Mouse (Mus musculus) frontal cortex, adult 2 months (tissue): Measurements from ENCODE around the gene Gm9774. TPM values are rescaled to one million over a fixed set of nuclear protein-coding genes. Genes with fewer than 3 reads are reported as not detected.

ENCODE experiments used
- DNase-seq, 2 experiments: peaks; one replicate each; pipeline ENCODE4 v3.0.0; 2022; ENCODE audit warnings: low spot score in 1 of 2; ENCODE audit errors: extremely low spot score in 1 of 2
- polyA plus RNA-seq: library from polyadenylated mRNA; depleted of rRNA; stranded (reverse); fragments of >200 nt; gene quantifications from 2 replicates; pipeline ENCODE4 v1.2.3, GENCODE M21; 2012; rRNA removed

Gm9774 gene
- polyA plus RNA-seq = 6.0 and 7.7 TPM in 2 replicates

- DNase-seq = no peak
These were observed at the start of gene Gm9774 for GRCm38 (mm10) chr3:92429323-92429722. Gm9774 (minus strand) TSS chr3:92429423.

- DNase-seq = no peak
These were observed 40.9 kb upstream of the Gm9774 start for GRCm38 (mm10) chr3:92470111-92470510.

DNA sequence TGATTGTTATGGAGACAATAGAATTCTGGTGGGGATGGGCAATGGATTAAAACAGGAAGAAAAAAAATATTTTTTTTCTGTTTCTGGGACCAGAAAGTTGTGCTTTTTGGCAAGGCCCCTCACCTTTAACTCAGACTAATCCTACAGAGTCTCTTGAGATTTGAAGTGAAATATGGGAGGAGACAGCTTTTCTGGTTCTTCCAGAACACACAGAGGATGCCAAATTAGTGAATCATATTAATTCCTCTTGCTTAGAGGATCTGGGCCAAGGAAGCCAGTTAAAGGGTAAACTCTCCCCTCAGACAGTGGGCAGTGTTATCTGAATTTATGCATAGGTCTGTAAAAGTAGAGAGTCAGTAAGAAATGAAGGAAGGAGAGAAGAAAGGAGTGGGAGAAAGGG lies 38.2 kb upstream of the Gm9774 start:
- DNase-seq = no peak

DNA sequence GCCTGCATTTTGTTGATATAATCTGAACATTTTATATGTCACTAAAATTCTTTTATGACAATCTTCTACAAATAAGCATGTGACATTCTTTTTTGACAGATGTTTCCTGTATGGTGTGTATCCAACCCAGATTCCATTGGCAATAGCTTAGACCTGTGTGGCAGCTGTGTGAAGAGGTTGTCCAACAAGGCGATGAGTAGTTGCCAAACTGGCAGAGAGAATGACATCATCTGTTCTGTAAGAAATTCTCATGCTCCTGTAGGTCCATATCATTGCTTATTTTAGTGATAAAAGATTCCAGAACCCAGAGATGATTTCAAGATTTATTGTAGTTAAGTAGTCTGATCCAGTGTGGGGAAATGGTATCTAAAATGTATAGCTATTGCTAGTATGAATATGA lies 37.4 kb upstream of the Gm9774 start:
- no peak for DNase-seq

GRCm38 (mm10) chr3:92458620-92459019 lies 29.4 kb upstream of the Gm9774 start, which contains the start of gene Sprr3:
Sprr3 (minus strand) TSS chr3:92458720.
- DNase-seq = no peak

DNA sequence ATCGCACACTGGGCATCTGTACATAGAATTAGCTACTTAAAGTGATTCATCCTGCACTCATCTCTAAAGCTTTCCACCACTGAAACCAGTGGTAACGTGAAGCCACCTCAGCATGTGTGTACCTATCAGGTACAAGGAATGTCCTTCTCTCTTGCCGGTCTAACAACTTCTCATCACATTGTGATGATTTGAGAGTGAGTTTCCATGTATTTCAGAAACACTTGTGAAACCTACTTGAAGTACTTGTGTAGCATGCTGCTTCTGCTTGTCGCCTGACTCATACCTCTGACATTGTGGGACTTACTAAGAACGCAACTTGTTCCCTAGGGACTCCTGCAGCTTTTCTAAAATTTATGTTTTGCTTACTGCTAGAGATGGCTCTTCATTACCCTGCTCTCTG lies 25.9 kb upstream of the Gm9774 start:
- DNase-seq = no peak

DNA sequence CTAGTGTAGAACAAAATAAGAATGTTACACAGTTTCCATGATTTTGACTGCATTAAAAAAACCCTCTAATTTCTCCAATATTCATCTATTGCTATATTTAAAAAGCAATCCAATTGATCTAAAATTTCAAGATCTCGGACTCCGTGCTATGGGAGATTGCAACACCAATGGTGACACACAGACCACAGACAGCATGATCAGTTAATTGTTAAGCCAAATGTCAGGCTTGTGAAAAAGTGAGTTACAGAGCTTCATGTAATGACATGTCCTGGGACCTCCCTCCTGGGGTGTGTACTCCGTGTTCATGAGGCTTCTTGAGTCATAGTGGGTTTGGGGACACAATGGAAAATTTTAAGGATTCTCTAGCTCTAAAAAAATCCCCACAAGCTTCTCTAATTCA lies 11.0 kb upstream of the Gm9774 start:
- DNase-seq = no peak

DNA sequence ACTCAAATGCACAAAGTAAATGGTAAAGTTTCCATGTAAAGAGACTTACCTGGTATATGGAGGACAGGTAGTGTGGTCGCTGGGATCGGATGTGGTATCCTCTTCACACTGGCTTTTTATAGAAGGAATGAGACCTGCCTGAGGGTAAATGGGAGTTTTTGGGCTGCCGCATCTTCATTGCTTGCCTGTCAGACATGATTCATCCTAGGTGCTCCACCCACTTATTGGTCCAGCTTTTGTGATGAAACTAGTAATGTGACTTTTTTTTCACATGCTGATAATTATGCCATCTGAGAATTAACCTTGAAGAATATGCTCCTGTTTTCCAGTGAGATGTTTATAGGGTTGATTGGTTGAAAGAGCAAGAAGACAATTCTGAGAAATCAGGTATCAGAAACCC lies 9.5 kb upstream of the Gm9774 start, which contains the start of gene Sprr1b:
Sprr1b (minus strand) TSS at position 101 of the 400 bp plus-strand sequence.
- no peak for DNase-seq

DNA sequence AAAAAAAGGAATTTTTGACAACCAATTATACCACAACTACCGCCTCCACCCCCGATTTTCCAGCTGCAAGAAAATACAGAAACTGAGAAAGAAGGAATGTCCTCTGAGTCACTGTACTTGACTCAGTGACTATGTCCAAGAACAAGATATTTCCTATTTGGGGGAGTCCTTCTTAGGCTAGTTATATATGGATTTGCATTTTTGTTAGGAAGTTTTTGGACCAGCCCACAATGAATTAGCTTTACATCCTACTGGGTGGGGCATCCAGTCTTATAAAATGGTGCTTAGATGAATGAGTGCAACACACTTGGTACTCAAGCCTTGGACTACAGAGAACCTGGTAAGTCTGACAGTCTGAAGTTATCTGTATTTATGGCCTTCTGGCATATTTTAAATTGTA lies 3.1 kb upstream of the Gm9774 start, which contains the start of gene Sprr2k:
Sprr2k (plus strand) TSS at position 301 of the 400 bp plus-strand sequence.
- no peak for DNase-seq

GRCm38 (mm10) chr3:92417782-92418181 lies 11.4 kb downstream of the Gm9774 start, which contains the start of gene Sprr2j-ps:
Sprr2j-ps (plus strand) TSS chr3:92418082.
- DNase-seq = no peak

DNA sequence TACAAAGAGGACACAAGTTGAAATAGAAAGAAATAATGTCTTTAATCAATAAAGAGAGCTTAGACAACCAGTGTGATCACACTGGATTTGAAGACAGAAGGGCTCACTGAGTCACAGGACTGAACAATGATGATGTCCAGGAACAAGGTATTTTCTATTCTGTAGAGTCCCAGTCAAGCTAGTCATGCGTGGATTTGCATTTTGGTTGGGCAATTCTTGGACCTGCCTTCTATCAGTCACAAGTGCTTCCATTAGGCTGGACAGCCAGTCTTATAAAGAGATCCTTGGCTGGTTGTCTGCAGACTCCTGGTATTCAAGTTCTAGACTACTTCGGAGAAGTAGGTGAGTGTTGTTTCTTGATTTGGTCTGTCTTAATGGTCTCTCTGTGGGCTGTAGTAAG lies 21.5 kb downstream of the Gm9774 start, which contains the start of gene Sprr2i:
Sprr2i (plus strand) TSS at position 301 of the 400 bp plus-strand sequence.
- no peak for DNase-seq

GRCm38 (mm10) chr3:92394301-92394700 lies 34.9 kb downstream of the Gm9774 start:
- DNase-seq = peak in 1 of 2 experiments; percentile 22

GRCm38 (mm10) chr3:92385385-92385784 lies 43.8 kb downstream of the Gm9774 start, which contains the start of gene Sprr2h:
Sprr2h (plus strand) TSS chr3:92385685.
- no peak for DNase-seq

Other genes with a start within 250 kb of the Gm9774 start
- 0.06 TPM in 1 of 2 replicates, not detected in the other for gene Sprr2a1, start 213.6 kb downstream of the Gm9774 start, polyA plus RNA-seq
- 1.9 and 3.7 TPM in 2 replicates for gene Sprr2a2, start 213.5 kb downstream of the Gm9774 start, polyA plus RNA-seq
- 0.23 TPM in 1 of 2 replicates, not detected in the other for gene Sprr2a3, start 144.0 kb downstream of the Gm9774 start, polyA plus RNA-seq
- not detected in 2 replicates for gene Sprr2b, start 112.8 kb downstream of the Gm9774 start, polyA plus RNA-seq
- gene Sprr2d, start 90.3 kb downstream of the Gm9774 start, polyA plus RNA-seq = not detected in 2 replicates
- gene Sprr2e, start 77.3 kb downstream of the Gm9774 start, polyA plus RNA-seq = not detected in 2 replicates
- 0.21 TPM in 1 of 2 replicates, not detected in the other for gene Sprr2f, start 64.2 kb downstream of the Gm9774 start, polyA plus RNA-seq
- gene Sprr2h, start 43.7 kb downstream of the Gm9774 start, polyA plus RNA-seq = not detected in 2 replicates
- not detected in 2 replicates for gene Sprr2i, start 21.4 kb downstream of the Gm9774 start, polyA plus RNA-seq
- gene Sprr2j-ps, start 11.3 kb downstream of the Gm9774 start, polyA plus RNA-seq = not detected in 2 replicates
- gene Sprr2k, start 3.2 kb upstream of the Gm9774 start, polyA plus RNA-seq = not detected in 2 replicates
- gene Sprr1b, start 9.4 kb upstream of the Gm9774 start, polyA plus RNA-seq = not detected in 2 replicates
- gene Sprr3, start 29.3 kb upstream of the Gm9774 start, polyA plus RNA-seq = not detected in 2 replicates
- 0.46 and 0.70 TPM in 2 replicates for gene Sprr1a, start 56.5 kb upstream of the Gm9774 start, polyA plus RNA-seq
- gene Sprr4, start 71.1 kb upstream of the Gm9774 start, polyA plus RNA-seq = not detected in 2 replicates
- not detected in 2 replicates for gene 2310046K23Rik, start 105.1 kb upstream of the Gm9774 start, polyA plus RNA-seq
- not detected in 2 replicates for gene Ivl, start 144.3 kb upstream of the Gm9774 start, polyA plus RNA-seq
- not detected in 2 replicates for gene Smcp, start 159.6 kb upstream of the Gm9774 start, polyA plus RNA-seq
- gene 2210017I01Rik, start 178.1 kb upstream of the Gm9774 start, polyA plus RNA-seq = not detected in 2 replicates
- gene Lce6a, start 192.2 kb upstream of the Gm9774 start, polyA plus RNA-seq = not detected in 2 replicates
- gene Lce1a1, start 218.9 kb upstream of the Gm9774 start, polyA plus RNA-seq = not detected in 2 replicates
- gene Lce1b, start 227.5 kb upstream of the Gm9774 start, polyA plus RNA-seq = not detected in 2 replicates
- not detected in 2 replicates for gene Lce1a2, start 240.9 kb upstream of the Gm9774 start, polyA plus RNA-seq
- not detected in 2 replicates for gene Lce1c, start 249.8 kb upstream of the Gm9774 start, polyA plus RNA-seq